Mouse (Mus musculus): ENCODE results near the gene Cda.

DNA sequence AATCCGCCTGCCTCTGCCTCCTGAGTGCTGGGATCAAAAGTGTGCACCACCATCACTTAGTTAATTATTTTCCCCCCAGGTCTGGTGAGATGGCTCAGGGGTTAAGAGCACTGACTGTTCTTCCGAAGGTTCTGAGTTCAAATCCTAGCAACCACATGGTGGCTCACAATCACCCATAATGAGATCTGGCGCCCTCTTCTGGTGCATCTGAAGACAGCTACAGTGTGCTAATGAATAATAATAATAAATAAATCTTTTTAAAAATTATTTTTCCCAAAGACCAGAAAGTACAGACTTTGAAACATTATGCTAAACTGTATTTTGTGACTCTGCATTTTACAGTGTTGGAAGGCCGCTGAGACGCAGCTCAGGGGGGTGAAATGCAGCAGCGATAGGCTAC lies 32.1 kb downstream of the Cda start:
- TF ChIP-seq CTCF (IDR thresholded peaks at IDR 0.05; ENCODE audit: extremely low read depth, insufficient read depth, low read length): no peak
- TF ChIP-seq POLR2A (IDR thresholded peaks at IDR 0.05; ENCODE audit: extremely low read depth, insufficient read depth, low read length): no peak
